Mouse (Mus musculus) embryo, embryonic 10 days (tissue): ENCODE data around the gene Arrdc2.
A peak's percentile ranks its signal among the peaks of the same experiment; 100 is the strongest.
"Not testable (repeated sequence)": the region's sequence is repeated elsewhere in the genome, so short reads cannot be mapped to it uniquely, and the experiment has no call there.

Experiments
- DNase-seq: peaks from one replicate; pipeline ENCODE4 v3.0.0-alpha.2; 2015; ENCODE audit warnings: low spot score

The Arrdc2 gene

GRCm38 (mm10) chr8:70841147-70842072 lies 1.9 kb upstream of the Arrdc2 start:
- DNase-seq = peak; percentile 89

GRCm38 (mm10) chr8:70840590-70840989 lies 1.1 kb upstream of the Arrdc2 start:
- no peak for DNase-seq

GRCm38 (mm10) chr8:70838654-70839407 lies 689 bp downstream of the Arrdc2 start:
- DNase-seq = peak; percentile 51

- DNase-seq = no peak
Observed at GRCm38 (mm10) chr8:70836666-70837065, 2.9 kb downstream of the Arrdc2 start.

GRCm38 (mm10) chr8:70834071-70834470 lies 5.4 kb downstream of the Arrdc2 start:
- no peak for DNase-seq

GRCm38 (mm10) chr8:70833520-70833919 lies 6.0 kb downstream of the Arrdc2 start:
- no peak for DNase-seq

GRCm38 (mm10) chr8:70833018-70833482 lies 6.5 kb downstream of the Arrdc2 start:
- no peak for DNase-seq

- DNase-seq = no peak
Observed at GRCm38 (mm10) chr8:70832371-70832770, 7.1 kb downstream of the Arrdc2 start.

GRCm38 (mm10) chr8:70831517-70831916 lies 8.0 kb downstream of the Arrdc2 start:
- DNase-seq = no peak

GRCm38 (mm10) chr8:70827796-70828195 lies 11.7 kb downstream of the Arrdc2 start:
- no peak for DNase-seq

GRCm38 (mm10) chr8:70827010-70827409 lies 12.5 kb downstream of the Arrdc2 start:
- DNase-seq = no peak

GRCm38 (mm10) chr8:70825816-70826215 lies 13.7 kb downstream of the Arrdc2 start:
- no peak for DNase-seq

GRCm38 (mm10) chr8:70823802-70824201 lies 15.7 kb downstream of the Arrdc2 start:
- no peak for DNase-seq

- DNase-seq = not testable (repeated sequence)
Observed at GRCm38 (mm10) chr8:70822594-70822993, 16.9 kb downstream of the Arrdc2 start.

GRCm38 (mm10) chr8:70821992-70822391 lies 17.5 kb downstream of the Arrdc2 start:
- no peak for DNase-seq

GRCm38 (mm10) chr8:70821399-70821962 lies 18.0 kb downstream of the Arrdc2 start:
- peak; percentile 94 for DNase-seq

GRCm38 (mm10) chr8:70820101-70820935 lies 19.2 kb downstream of the Arrdc2 start:
- peak; percentile 91 for DNase-seq

GRCm38 (mm10) chr8:70816679-70817078 lies 22.8 kb downstream of the Arrdc2 start:
- DNase-seq = peak; percentile 48

- no peak for DNase-seq
Observed at GRCm38 (mm10) chr8:70812885-70813284, 26.6 kb downstream of the Arrdc2 start.

GRCm38 (mm10) chr8:70812055-70812454 lies 27.5 kb downstream of the Arrdc2 start:
- DNase-seq = no peak

- no peak for DNase-seq
Observed at GRCm38 (mm10) chr8:70810962-70811680, 28.4 kb downstream of the Arrdc2 start.
